ENCODE assay signal across 34 mouse cellular contexts in the genomic region with DNA sequence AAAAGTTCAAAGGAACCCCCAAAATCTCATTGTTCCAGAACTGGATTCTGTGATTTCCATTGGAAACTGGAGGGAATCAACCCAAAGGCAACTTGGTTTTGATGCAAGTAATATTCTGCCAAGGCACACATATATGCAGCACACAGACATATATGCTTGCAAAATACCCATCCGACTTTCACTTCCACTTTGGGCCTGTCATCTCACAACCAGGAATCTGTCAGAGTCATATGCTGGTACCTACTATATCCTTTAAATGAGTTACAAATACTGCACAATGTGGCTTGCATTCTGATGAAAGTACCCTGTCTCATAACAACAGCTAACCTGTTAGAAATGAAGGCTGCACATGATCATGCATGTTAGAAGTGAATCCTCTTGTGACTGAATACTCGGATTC. TPM values are rescaled to one million over a fixed set of nuclear protein-coding genes. Genes with fewer than 3 reads are reported as not detected.
DNase-seq lines count a peak whose midpoint lies in the region; ATAC-seq and TF ChIP-seq lines count a peak whose summit lies in the region.
"Had no signal": no experiment of that assay in that cellular context is flagged by ENCODE, and none has a peak within 500 bp of the region (broad histone marks: within the 10 kb centered on the region; RNA-seq: fewer than 3 reads in every experiment).

No protein-coding gene starts in this region.

- no peaks in the 10 kb centered on the region for H3K36me3 ChIP-seq in kidney, adult 2 months (ENCODE audit: control insufficient read depth, insufficient read depth, low read length)
- H3K36me3 ChIP-seq: embryonic facial prominence, embryonic 10.5 days; embryonic facial prominence, embryonic 13.5 days; heart, embryonic 10.5 days; heart, embryonic 13.5 days; hindbrain, embryonic 12.5 days; hindbrain, embryonic 15.5 days had no signal

- H3K27ac ChIP-seq in kidney, adult 2 months (ENCODE audit: insufficient read depth, low read depth, low read length) = no peak overlapping the region
- H3K27ac ChIP-seq: embryonic facial prominence, embryonic 10.5 days; embryonic facial prominence, embryonic 13.5 days; forebrain, embryonic 13.5 days; gastrocnemius, adult 2 months; heart, adult 2 months; heart, embryonic 10.5 days; heart, embryonic 13.5 days; hindbrain, embryonic 12.5 days; hindbrain, embryonic 15.5 days had no signal

- ATAC-seq in granulocyte monocyte progenitor cell, adult 5-6 weeks (replicated peaks; ENCODE audit: poor library complexity, severe bottlenecking) = peak; percentile 87
- ATAC-seq in megakaryocyte progenitor cell, adult 5-6 weeks (replicated peaks; ENCODE audit: poor library complexity) = peak; percentile 55
- ATAC-seq: forebrain, embryonic 13.5 days; forebrain, embryonic 16.5 days had no signal

- DNase-seq in A20 (ENCODE audit: low read depth, low spot score) = peak; percentile 29
- DNase-seq in right cerebral cortex, adult 2 months (ENCODE audit: low spot score in 2 of 2) = no peak
- DNase-seq in kidney, adult 2 months = no peak
- DNase-seq in layer of hippocampus, postnatal 25 days (ENCODE audit: extremely low spot score in 1 of 2, low spot score in 1 of 2) = no peak
- DNase-seq: adrenal gland, adult 2 months; adrenal gland, postnatal 14 days; B cell, adult 2 months; cerebellum, adult 11 months; cerebellum, adult 2 months; cerebellum, adult 9-11 months; cerebellum, postnatal 25 days; embryo, embryonic 11 days; gastrocnemius, adult 2 months; gastrocnemius, postnatal 14 days; heart, adult 2 months; heart, postnatal 14 days had no signal

- no peaks in the 10 kb centered on the region for H3K4me1 ChIP-seq in kidney, adult 2 months (ENCODE audit: control insufficient read depth, insufficient read depth, low read length)
- H3K4me1 ChIP-seq: embryonic facial prominence, embryonic 10.5 days; embryonic facial prominence, embryonic 13.5 days; forebrain, embryonic 13.5 days; heart, embryonic 10.5 days; hindbrain, embryonic 12.5 days; hindbrain, embryonic 15.5 days had no signal

- H3K27me3 ChIP-seq in kidney, adult 2 months (replicated peaks; ENCODE audit: control insufficient read depth, insufficient read depth, low read length) = no peaks in the 10 kb centered on the region
- H3K27me3 ChIP-seq: embryonic facial prominence, embryonic 13.5 days; forebrain, embryonic 13.5 days; heart, embryonic 13.5 days; hindbrain, embryonic 12.5 days; hindbrain, embryonic 15.5 days had no signal

- no peak for TF ChIP-seq POLR2A in kidney, adult 2 months (IDR thresholded peaks at IDR 0.05; ENCODE audit: low read depth, low read length)

- WGBS in kidney, adult 2 months = 95% methylated on average over 2 of the region's 2 CpGs

- no peak for TF ChIP-seq CTCF in kidney, adult 2 months (conservative IDR thresholded peaks at IDR 0.05; ENCODE audit: insufficient read depth, insufficient read length, low read depth, low read length)

- no peak overlapping the region for H3K4me3 ChIP-seq in kidney, adult 2 months (ENCODE audit: insufficient read depth, low read depth, low read length)
- H3K4me3 ChIP-seq: embryonic facial prominence, embryonic 10.5 days; embryonic facial prominence, embryonic 13.5 days; erythroblast, embryonic 14.5 days; forebrain, embryonic 13.5 days; gastrocnemius, adult 2 months; heart, adult 2 months; heart, embryonic 10.5 days; heart, embryonic 13.5 days; hindbrain, embryonic 12.5 days; hindbrain, embryonic 15.5 days had no signal

RNA-seq across cellular contexts. Expression of a gene that starts 12.1 kb away (rescaled TPM):
- total RNA-seq in granulocyte monocyte progenitor cell, adult 5-6 weeks (2014; fragmentation: Nextera tagmentation) = 12.2 and 29.7 TPM in 2 replicates
- 19.3 and 22.9 TPM in 2 replicates for total RNA-seq in granulocyte monocyte progenitor cell, adult 5-6 weeks (2017)
- total RNA-seq in megakaryocyte progenitor cell, adult 5-6 weeks (2015) = 13.1 and 18.1 TPM in 2 replicates
- total RNA-seq in megakaryocyte progenitor cell, adult 5-6 weeks (2017) = 19.0 and 19.1 TPM in 2 replicates
- polyA plus RNA-seq in kidney, adult 2 months (2012; rRNA removed) = 2.9 and 3.7 TPM in 2 replicates
- 1 to 10 TPM; 2.2 to 2.5 TPM for total RNA-seq in layer of hippocampus, postnatal 25 days (2021)
- polyA plus RNA-seq: erythroblast, embryonic 14.5 days had no signal

RNA-seq across cellular contexts. Expression of a gene that starts 18.7 kb away (rescaled TPM):
- 3.2 and 7.5 TPM in 2 replicates for total RNA-seq in granulocyte monocyte progenitor cell, adult 5-6 weeks (2014; fragmentation: Nextera tagmentation)
- 2.4 and 2.8 TPM in 2 replicates for total RNA-seq in granulocyte monocyte progenitor cell, adult 5-6 weeks (2017)
- 6.2 and 7.2 TPM in 2 replicates for total RNA-seq in megakaryocyte progenitor cell, adult 5-6 weeks (2015)
- total RNA-seq in megakaryocyte progenitor cell, adult 5-6 weeks (2017) = 5.6 and 7.1 TPM in 2 replicates
- 0.42 and 0.83 TPM in 2 replicates for polyA plus RNA-seq in kidney, adult 2 months (2012; rRNA removed)
- total RNA-seq in layer of hippocampus, postnatal 25 days (2021) = 10 to 100 TPM; 21.9 to 22.8 TPM
- total RNA-seq: MEL had no signal
- polyA plus RNA-seq: erythroblast, embryonic 14.5 days had no signal

RNA-seq across cellular contexts. Expression of a gene that starts 38.9 kb away (rescaled TPM):
- total RNA-seq in granulocyte monocyte progenitor cell, adult 5-6 weeks (2014; fragmentation: Nextera tagmentation) = 2.5 and 4.9 TPM in 2 replicates
- 4.7 and 6.7 TPM in 2 replicates for total RNA-seq in granulocyte monocyte progenitor cell, adult 5-6 weeks (2017)
- total RNA-seq in megakaryocyte progenitor cell, adult 5-6 weeks (2015) = 2.2 and 2.3 TPM in 2 replicates
- total RNA-seq in megakaryocyte progenitor cell, adult 5-6 weeks (2017) = 1.2 and 4.1 TPM in 2 replicates
- 0.29 and 0.30 TPM in 2 replicates for polyA plus RNA-seq in kidney, adult 2 months (2012; rRNA removed)
- 1 to 10 TPM; 1.3 to 1.6 TPM for total RNA-seq in layer of hippocampus, postnatal 25 days (2021)
- total RNA-seq: MEL had no signal
- polyA plus RNA-seq: adrenal gland, adult 2 months; erythroblast, embryonic 14.5 days had no signal

RNA-seq across cellular contexts. Expression of a gene that starts 55.1 kb away (rescaled TPM):
- total RNA-seq in granulocyte monocyte progenitor cell, adult 5-6 weeks (2014; fragmentation: Nextera tagmentation) = not detected in 2 replicates
- not detected in 2 replicates for total RNA-seq in granulocyte monocyte progenitor cell, adult 5-6 weeks (2017)
- total RNA-seq in megakaryocyte progenitor cell, adult 5-6 weeks (2015) = not detected in 2 replicates
- not detected in 2 replicates for total RNA-seq in megakaryocyte progenitor cell, adult 5-6 weeks (2017)
- not detected in 2 replicates for polyA plus RNA-seq in kidney, adult 2 months (2012; rRNA removed)
- not detected for total RNA-seq in layer of hippocampus, postnatal 25 days (2021)
- total RNA-seq: adrenal gland, adult 2 months; adrenal gland, postnatal 14 days; adrenal gland, postnatal 4 days; gastrocnemius, adult 2 months; gastrocnemius, postnatal 14 days; gastrocnemius, postnatal 4 days; heart, adult 2 months; heart, postnatal 14 days; hematopoietic stem cell, adult 5-6 weeks; MEL had no signal
- polyA plus RNA-seq: adrenal gland, adult 2 months; cerebellum, adult 2 months; cortical plate, adult 2 months; embryonic facial prominence, embryonic 10.5 days; embryonic facial prominence, embryonic 13.5 days; erythroblast, embryonic 14.5 days; forebrain, embryonic 13.5 days; forebrain, embryonic 16.5 days; heart, adult 2 months; heart, embryonic 10.5 days; heart, embryonic 13.5 days; heart, embryonic 16.5 days; hindbrain, embryonic 12.5 days; hindbrain, embryonic 15.5 days; intestine, embryonic 14.5 days had no signal
